Mouse (Mus musculus) stomach, postnatal 0 days (tissue): ENCODE measurements around the gene Cfap65.
A peak's percentile ranks its signal among the peaks of the same experiment; 100 is the strongest.

Experiments
- CTCF ChIP-seq: IDR thresholded peaks from 2 replicates; pipeline ENCODE4 v1.5.1; 2016; ENCODE audit warnings: antibody characterized with exemption, low read depth, mild to moderate bottlenecking, moderate library complexity
- EP300 ChIP-seq: optimal IDR thresholded peaks from 2 replicates; pipeline ENCODE3; 2016; ENCODE audit warnings: antibody characterized with exemption

DNA sequence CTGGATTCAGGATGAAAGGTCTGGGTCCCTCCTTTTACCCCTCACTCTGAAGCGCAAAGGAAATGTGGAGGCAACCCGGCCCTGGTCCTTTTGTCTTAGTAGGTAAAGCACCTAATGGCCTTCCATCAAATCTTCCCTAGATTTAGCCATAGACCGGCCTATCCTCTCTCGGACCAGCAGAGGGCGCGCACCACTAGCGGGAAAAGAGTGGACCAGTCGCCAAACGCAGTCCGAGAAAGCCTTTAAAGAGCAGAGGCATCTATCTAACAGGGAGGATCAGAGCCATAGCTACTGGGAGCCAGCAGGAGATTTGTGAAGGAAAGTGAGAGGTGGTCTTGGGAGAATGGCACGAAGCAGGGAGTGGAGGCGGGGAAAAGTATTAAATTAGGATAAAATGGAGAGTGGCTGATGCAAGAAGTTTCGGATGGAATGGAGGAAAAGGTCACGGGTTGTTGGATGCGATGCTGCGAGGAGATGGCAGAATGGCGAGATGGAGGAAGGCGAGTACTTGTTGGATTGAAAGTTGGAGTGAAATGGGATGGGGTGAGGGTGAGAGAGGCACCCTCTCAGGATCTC, 54.5 kb downstream of the Cfap65 start:
- TF ChIP-seq CTCF (peak; percentile 92), EP300 (no peak)
